Mouse (Mus musculus): ENCODE results near the gene Tsfm. TPM values are rescaled to one million over a fixed set of nuclear protein-coding genes. Genes with fewer than 3 reads are reported as not detected.

The Tsfm gene
- polyA plus RNA-seq, 1 experiment: not detected

DNA sequence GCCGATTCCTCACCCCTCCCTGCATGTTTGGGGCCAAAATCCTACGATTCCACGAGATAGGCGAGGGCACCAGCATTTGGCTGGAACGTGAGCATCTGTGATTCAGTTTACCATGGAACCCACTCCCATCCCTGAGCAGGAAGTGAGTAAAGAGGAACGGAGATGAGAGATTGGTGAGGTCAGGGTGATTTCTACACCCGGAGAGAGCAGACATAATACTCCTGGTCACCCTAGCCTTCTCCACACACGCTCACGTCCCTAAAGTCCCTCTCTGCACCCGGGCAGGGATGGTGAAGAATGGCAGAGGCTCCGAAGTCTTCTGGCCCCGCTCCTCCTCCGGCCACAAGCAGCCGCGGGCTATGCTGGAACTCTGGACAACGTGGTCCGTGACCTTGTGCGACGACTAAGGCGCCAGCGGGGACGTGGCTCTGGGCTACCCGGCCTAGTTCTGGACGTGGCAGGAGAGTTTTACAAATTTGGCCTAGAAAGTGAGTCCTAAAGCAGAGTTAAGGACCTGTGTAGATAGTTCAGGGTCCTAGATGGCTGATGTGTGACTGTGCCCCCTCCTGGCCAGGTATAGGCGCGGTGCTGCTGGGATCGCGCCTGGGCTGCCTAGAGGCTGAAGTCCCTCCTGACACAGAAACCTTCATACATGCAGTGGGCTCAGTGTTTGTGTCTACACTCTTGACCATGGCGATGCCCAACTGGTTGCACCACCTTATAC is 18.9 kb upstream of the Tsfm start:
- Histone ChIP-seq H3K27ac (ENCODE audit: insufficient read depth, low read depth, low read length) (no peak overlapping the region), H3K4me1 (ENCODE audit: control insufficient read depth, insufficient read depth, low read length) (peaks cover 13% of the 10 kb centered on the region), H3K4me3 (ENCODE audit: insufficient read depth, low read depth, low read length) (no peak overlapping the region)
- TF ChIP-seq POLR2A (IDR thresholded peaks at IDR 0.05; ENCODE audit: insufficient read depth, low read depth, low read length) (no peak), CTCF (IDR thresholded peaks at IDR 0.05; ENCODE audit: insufficient read depth, low read depth, low read length) (no peak)
- 4% methylated on average over 29 of the region's 29 CpGs for WGBS

- Histone ChIP-seq H3K4me1 (ENCODE audit: control insufficient read depth, insufficient read depth, low read length) (peaks cover 13% of the 10 kb centered on the region), H3K27ac (ENCODE audit: insufficient read depth, low read depth, low read length) (no peak overlapping the region), H3K4me3 (ENCODE audit: insufficient read depth, low read depth, low read length) (no peak overlapping the region)
- WGBS: 4% methylated on average over 35 of the region's 35 CpGs
- TF ChIP-seq CTCF (IDR thresholded peaks at IDR 0.05; ENCODE audit: insufficient read depth, low read depth, low read length) (no peak), POLR2A (IDR thresholded peaks at IDR 0.05; ENCODE audit: insufficient read depth, low read depth, low read length) (no peak)
Measured at GRCm38 (mm10) chr10:127048608-127049394, 18.2 kb upstream of the Tsfm start.

GRCm38 (mm10) chr10:127047954-127048353 is 17.3 kb upstream of the Tsfm start, which contains the start of gene Cyp27b1:
Gene Cyp27b1 (plus strand): TSS chr10:127048250.
- no peak within 1 kb of the TSS for H3K27ac ChIP-seq (ENCODE audit: insufficient read depth, low read depth, low read length)
- WGBS: 28% methylated on average over 5 of the region's 5 CpGs
- peaks cover 13% of the 10 kb centered on the region for H3K4me1 ChIP-seq (ENCODE audit: control insufficient read depth, insufficient read depth, low read length)
- no peak for TF ChIP-seq CTCF (IDR thresholded peaks at IDR 0.05; ENCODE audit: insufficient read depth, low read depth, low read length)
- H3K4me3 ChIP-seq (ENCODE audit: insufficient read depth, low read depth, low read length): no peak within 1 kb of the TSS

DNA sequence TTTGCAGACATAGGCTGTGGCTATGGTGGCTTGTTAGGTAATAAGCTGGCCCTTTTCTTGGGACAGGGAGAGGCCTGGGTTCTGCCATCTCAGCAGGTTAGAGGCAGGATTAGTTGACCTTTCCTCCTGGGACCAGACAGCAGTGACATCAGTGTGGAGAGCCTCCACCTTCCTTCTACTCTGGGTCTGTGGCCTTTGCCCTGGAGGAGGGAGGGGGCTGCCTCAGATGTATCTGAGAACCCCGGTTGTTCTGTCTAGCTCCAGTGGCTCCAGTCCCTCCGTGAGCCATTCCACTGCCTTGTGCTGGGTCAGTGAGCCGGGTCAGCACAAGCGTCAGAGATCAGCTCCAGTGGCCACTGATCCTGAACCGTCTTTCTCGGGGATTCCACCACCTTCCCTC is 12.5 kb upstream of the Tsfm start:
- 87% methylated on average over 6 of the region's 6 CpGs for WGBS
- no peak overlapping the region for H3K4me3 ChIP-seq (ENCODE audit: insufficient read depth, low read depth, low read length)
- no peak overlapping the region for H3K27ac ChIP-seq (ENCODE audit: insufficient read depth, low read depth, low read length)
- H3K4me1 ChIP-seq (ENCODE audit: control insufficient read depth, insufficient read depth, low read length): peaks cover 1% of the 10 kb centered on the region
- TF ChIP-seq CTCF (IDR thresholded peaks at IDR 0.05; ENCODE audit: insufficient read depth, low read depth, low read length) (no peak), POLR2A (IDR thresholded peaks at IDR 0.05; ENCODE audit: insufficient read depth, low read depth, low read length) (no peak)

GRCm38 (mm10) chr10:127042468-127043115 is 12.0 kb upstream of the Tsfm start:
- Histone ChIP-seq H3K4me3 (ENCODE audit: insufficient read depth, low read depth, low read length) (peak overlapping the region; percentile 98; the same call in 1 of the 2 replicates), H3K27ac (ENCODE audit: insufficient read depth, low read depth, low read length) (no peak overlapping the region), H3K4me1 (ENCODE audit: control insufficient read depth, insufficient read depth, low read length) (no peaks in the 10 kb centered on the region)
- WGBS: 13% methylated on average over 5 of the region's 5 CpGs
- TF ChIP-seq CTCF (IDR thresholded peaks at IDR 0.05; ENCODE audit: insufficient read depth, low read depth, low read length) (no peak), POLR2A (IDR thresholded peaks at IDR 0.05; ENCODE audit: insufficient read depth, low read depth, low read length) (no peak)

GRCm38 (mm10) chr10:127041774-127042338 is 11.2 kb upstream of the Tsfm start:
- Histone ChIP-seq H3K4me3 (ENCODE audit: insufficient read depth, low read depth, low read length) (peak overlapping the region; percentile 98), H3K27ac (ENCODE audit: insufficient read depth, low read depth, low read length) (no peak overlapping the region), H3K4me1 (ENCODE audit: control insufficient read depth, insufficient read depth, low read length) (no peaks in the 10 kb centered on the region)
- 1% methylated on average over 44 of the region's 44 CpGs for WGBS
- TF ChIP-seq CTCF (IDR thresholded peaks at IDR 0.05; ENCODE audit: insufficient read depth, low read depth, low read length) (no peak), POLR2A (IDR thresholded peaks at IDR 0.05; ENCODE audit: insufficient read depth, low read depth, low read length) (0 out of 2 replicates have a peak, but pooled peaks have one; percentile 33)

GRCm38 (mm10) chr10:127041274-127041766 is 10.7 kb upstream of the Tsfm start, which contains the start of the genes Mettl1 and Eef1akmt3:
Gene Mettl1 (plus strand): TSS chr10:127041414.
Gene Eef1akmt3 (minus strand): TSS chr10:127041513.
- no peak within 1 kb of the TSS for H3K27ac ChIP-seq (ENCODE audit: insufficient read depth, low read depth, low read length)
- peak within 1 kb of the TSS; percentile 98 for H3K4me3 ChIP-seq (ENCODE audit: insufficient read depth, low read depth, low read length)
- no peaks in the 10 kb centered on the region for H3K4me1 ChIP-seq (ENCODE audit: control insufficient read depth, insufficient read depth, low read length)
- under 1% methylated on average over 28 of the region's 28 CpGs for WGBS
- TF ChIP-seq CTCF (IDR thresholded peaks at IDR 0.05; ENCODE audit: insufficient read depth, low read depth, low read length) (no peak), POLR2A (IDR thresholded peaks at IDR 0.05; ENCODE audit: insufficient read depth, low read depth, low read length) (no peak)

- TF ChIP-seq CTCF (IDR thresholded peaks at IDR 0.05; ENCODE audit: insufficient read depth, low read depth, low read length) (0 out of 2 replicates have a peak, but pooled peaks have one; percentile 21), POLR2A (IDR thresholded peaks at IDR 0.05; ENCODE audit: insufficient read depth, low read depth, low read length) (no peak)
- WGBS: 2% methylated on average over 20 of the region's 20 CpGs
- H3K4me3 ChIP-seq (ENCODE audit: insufficient read depth, low read depth, low read length): peak overlapping the region; percentile 98
- H3K27ac ChIP-seq (ENCODE audit: insufficient read depth, low read depth, low read length): no peak overlapping the region
- no peaks in the 10 kb centered on the region for H3K4me1 ChIP-seq (ENCODE audit: control insufficient read depth, insufficient read depth, low read length)
Measured at GRCm38 (mm10) chr10:127040569-127041214, 10.1 kb upstream of the Tsfm start.

Measured in olfactory bulb, adult 2 months (tissue).